Mouse (Mus musculus) E14TG2a.4 (cell line): ENCODE results near the gene Gemin8.

Source experiments
- CTCF ChIP-seq: conservative IDR thresholded peaks from 2 replicates; pipeline ENCODE4 v1.5.1; 2014; ENCODE audit warnings: low read length
- NANOG ChIP-seq: IDR thresholded peaks from 2 replicates; pipeline ENCODE4 v1.6.1; 2014; ENCODE audit warnings: borderline replicate concordance, low read length, mixed read lengths
- POU5F1 ChIP-seq: IDR thresholded peaks from 2 replicates; pipeline ENCODE4 v1.6.1; 2014; ENCODE audit warnings: low read length, borderline replicate concordance

DNA sequence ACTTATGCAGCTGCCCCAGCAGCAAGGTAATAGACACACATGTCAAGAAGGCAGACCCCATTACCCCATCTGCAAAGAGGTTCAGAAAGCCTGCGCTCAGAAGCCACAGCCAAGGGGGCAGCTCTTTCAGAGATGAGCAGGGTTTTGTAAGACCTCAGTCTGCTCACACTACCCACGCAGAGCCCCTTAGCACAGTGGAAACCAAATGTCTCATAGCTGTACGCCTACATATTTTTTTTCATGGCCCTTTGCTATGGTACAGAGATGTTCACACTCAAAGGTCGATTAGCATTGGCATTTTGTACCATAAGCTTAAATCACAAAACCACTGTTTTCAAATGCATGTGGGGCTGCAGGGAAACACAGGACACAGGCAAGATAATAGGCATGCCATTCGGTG is 56.6 kb downstream of the Gemin8 start:
- no peak for TF ChIP-seq CTCF
- no peak for TF ChIP-seq NANOG
- no peak for TF ChIP-seq POU5F1
